ENCODE assay signal across 22 mouse cellular contexts in the genomic region with DNA sequence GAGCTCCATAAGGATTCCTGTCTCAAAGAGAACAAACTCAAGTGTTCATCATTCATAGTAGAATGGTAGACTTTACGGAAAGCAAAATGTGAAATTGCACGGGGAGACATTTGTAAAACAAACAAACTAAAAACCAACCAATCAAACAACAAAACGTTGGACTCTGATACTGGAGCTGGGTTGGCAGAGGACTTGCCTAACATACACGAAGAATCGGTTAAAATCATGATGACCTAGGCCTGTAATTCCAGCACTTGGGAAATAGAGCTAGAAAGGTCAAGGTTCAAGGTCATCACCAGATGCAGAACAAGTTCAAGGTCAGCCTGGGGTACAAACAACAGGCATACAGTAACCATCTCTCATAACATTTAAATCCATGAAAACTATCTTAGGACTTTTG. TPM values are rescaled to one million over a fixed set of nuclear protein-coding genes. Genes with fewer than 3 reads are reported as not detected.
"Had no signal": no experiment of that assay in that cellular context is flagged by ENCODE, and none has a peak within 500 bp of the region (broad histone marks: within the 10 kb centered on the region; RNA-seq: fewer than 3 reads in every experiment).

No protein-coding gene starts in this region.

- H3K4me1 ChIP-seq: megakaryocyte, embryonic 14.5 days; neural tube, embryonic 12.5 days had no signal

- H3K9me3 ChIP-seq: lung, embryonic 15.5 days; megakaryocyte, embryonic 14.5 days; midbrain, embryonic 13.5 days; midbrain, embryonic 15.5 days; neural tube, embryonic 12.5 days; stomach, embryonic 15.5 days had no signal

- H3K4me3 ChIP-seq: lung, embryonic 15.5 days; megakaryocyte, embryonic 14.5 days; midbrain, embryonic 13.5 days; midbrain, embryonic 15.5 days; neural tube, embryonic 12.5 days; stomach, embryonic 15.5 days had no signal

- H3K27me3 ChIP-seq: lung, embryonic 15.5 days; megakaryocyte, embryonic 14.5 days; midbrain, embryonic 13.5 days; midbrain, embryonic 15.5 days; neural tube, embryonic 12.5 days; stomach, embryonic 15.5 days had no signal

- H3K4me2 ChIP-seq: lung, embryonic 15.5 days; midbrain, embryonic 11.5 days; midbrain, embryonic 13.5 days; midbrain, embryonic 15.5 days; neural tube, embryonic 12.5 days; stomach, embryonic 15.5 days had no signal

- H3K36me3 ChIP-seq: lung, embryonic 15.5 days; midbrain, embryonic 13.5 days; midbrain, embryonic 15.5 days; neural tube, embryonic 12.5 days; stomach, embryonic 15.5 days had no signal

- H3K9ac ChIP-seq: lung, embryonic 15.5 days; midbrain, embryonic 13.5 days; midbrain, embryonic 15.5 days; neural tube, embryonic 12.5 days; stomach, embryonic 15.5 days had no signal

- H3K27ac ChIP-seq: lung, embryonic 15.5 days; macrophage; midbrain, embryonic 13.5 days; midbrain, embryonic 15.5 days; neural tube, embryonic 12.5 days; stomach, embryonic 15.5 days; stomach, postnatal 0 days had no signal

- ATAC-seq: lung, postnatal 0 days; midbrain, embryonic 13.5 days; midbrain, embryonic 15.5 days had no signal

- DNase-seq: lung, adult 2 months; lung, postnatal 14 days; lung, postnatal 36 days; right cerebral cortex, postnatal 14 days; thymus, adult 2 months; thymus, postnatal 25 days; thymus, postnatal 4 days had no signal

RNA-seq across cellular contexts. Expression of a gene that starts 53.5 kb away (rescaled TPM):
- total RNA-seq: megakaryocyte progenitor cell, adult 5-6 weeks; monocyte, adult 5-6 weeks; neutrophil, adult 5-6 weeks had no signal
- polyA plus RNA-seq: macrophage; midbrain, embryonic 11.5 days; midbrain, embryonic 13.5 days; midbrain, embryonic 15.5 days; midbrain, postnatal 0 days; spleen, adult 2 months had no signal
